Mouse (Mus musculus) kidney, adult 2 months (tissue): ENCODE data around the gene Sptbn1. TPM values are rescaled to one million over a fixed set of nuclear protein-coding genes. Genes with fewer than 3 reads are reported as not detected.

Source experiments
- DNase-seq: peaks from one replicate; pipeline ENCODE4 v3.0.0; 2021
- H3K27ac ChIP-seq: fragments of 200-500 bp; 2 replicates; pipeline ENCODE4 v1.5.1; 2012; ENCODE audit warnings: low read depth, low read length, control low read depth, inconsistent platforms; ENCODE audit not compliant: insufficient read depth
- H3K27me3 ChIP-seq: fragments of 200-500 bp; replicated peaks from 2 replicates; pipeline ENCODE4 v1.6.1; 2012; ENCODE audit warnings: mild to moderate bottlenecking, moderate library complexity, low read length, inconsistent platforms; ENCODE audit not compliant: control insufficient read depth, insufficient read depth
- H3K36me3 ChIP-seq: fragments of 200-500 bp; 2 replicates; pipeline ENCODE4 v1.6.1; 2012; ENCODE audit warnings: mild to moderate bottlenecking, moderate library complexity, low read length, inconsistent platforms; ENCODE audit not compliant: control insufficient read depth, insufficient read depth
- H3K4me1 ChIP-seq: fragments of 200-500 bp; 2 replicates; pipeline ENCODE4 v1.6.1; 2011; ENCODE audit warnings: low read length; ENCODE audit not compliant: control insufficient read depth, insufficient read depth
- H3K4me3 ChIP-seq: fragments of 200-500 bp; 2 replicates; pipeline ENCODE4 v1.5.1; 2011; ENCODE audit warnings: mild to moderate bottlenecking, low read depth, low read length, control low read depth; ENCODE audit not compliant: insufficient read depth
- CTCF ChIP-seq: fragments of 200-500 bp; conservative IDR thresholded peaks from 2 replicates; pipeline ENCODE4 v1.5.1; 2011; ENCODE audit warnings: low read depth, mild to moderate bottlenecking, control low read depth, low read length, moderate library complexity, mixed read lengths; ENCODE audit not compliant: insufficient read depth, insufficient read length
- POLR2A ChIP-seq: fragments of 200-500 bp; IDR thresholded peaks from one replicate; pipeline ENCODE4 v1.6.1; 2011; ENCODE audit warnings: low read depth, low read length, control low read depth
- WGBS: fragments of 180-500 bp; shearing (Covaris S2); methylation state at CpG from one replicate; pipeline ENCODE4 v1.1.7; 2018; 5-methylcytosine and 5-hydroxymethylcytosine counted together
- polyA plus RNA-seq: library from polyadenylated mRNA; depleted of rRNA; stranded (reverse); fragments of >200 nt; gene quantifications from 2 replicates; pipeline ENCODE4 v1.2.3, GENCODE M21; 2012

The Sptbn1 gene
- polyA plus RNA-seq, 1 experiment, result 140 TPM

- Histone ChIP-seq H3K27ac (peak overlapping the region; percentile 98), H3K4me1 (peaks cover 36% of the 10 kb centered on the region), H3K36me3 (no peaks in the 10 kb centered on the region), H3K27me3 (no peaks in the 10 kb centered on the region), H3K4me3 (no peak overlapping the region)
- peak; percentile 92 for DNase-seq
- WGBS, result 22% methylated on average over 4 of the region's 4 CpGs
- TF ChIP-seq CTCF (no peak), POLR2A (no peak)
These were observed 37.6 kb downstream of the Sptbn1 start for GRCm38 (mm10) chr11:30230330-30230771.

DNA sequence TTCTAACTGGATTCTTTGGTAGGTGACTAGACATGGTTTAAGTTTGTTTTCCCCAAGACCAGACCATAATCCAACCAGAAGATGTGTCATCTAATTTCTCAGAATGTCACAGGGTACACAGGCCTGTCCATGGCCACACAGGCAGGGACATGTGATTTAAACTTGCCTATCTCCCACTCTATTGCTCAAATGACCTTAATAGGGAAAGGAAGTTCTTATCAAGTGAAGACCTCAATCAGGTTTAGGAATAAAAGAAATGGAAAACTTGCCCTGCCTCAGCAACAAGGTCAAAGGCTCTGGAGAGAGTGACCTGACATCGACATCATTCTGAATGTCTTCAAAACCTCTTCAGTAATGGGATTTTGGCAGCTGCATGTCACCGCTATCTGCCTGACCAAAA, 41.2 kb downstream of the Sptbn1 start:
- DNase-seq, result no peak
- 71% methylated on average over 2 of the region's 2 CpGs for WGBS
- Histone ChIP-seq H3K4me1 (peaks cover 47% of the 10 kb centered on the region), H3K36me3 (no peaks in the 10 kb centered on the region), H3K4me3 (no peak overlapping the region), H3K27ac (peak overlapping the region; percentile 16; the same call in 1 of the 2 replicates), H3K27me3 (no peaks in the 10 kb centered on the region)
- TF ChIP-seq CTCF (no peak), POLR2A (no peak)

GRCm38 (mm10) chr11:30224599-30224998, 43.4 kb downstream of the Sptbn1 start:
- H3K4me1 ChIP-seq, result peaks cover 43% of the 10 kb centered on the region
- H3K36me3 ChIP-seq, result no peaks in the 10 kb centered on the region
- no peak for DNase-seq
- H3K4me3 ChIP-seq, result no peak overlapping the region
- TF ChIP-seq POLR2A (no peak), CTCF (no peak)
- H3K27ac ChIP-seq, result no peak overlapping the region
- no peaks in the 10 kb centered on the region for H3K27me3 ChIP-seq

DNA sequence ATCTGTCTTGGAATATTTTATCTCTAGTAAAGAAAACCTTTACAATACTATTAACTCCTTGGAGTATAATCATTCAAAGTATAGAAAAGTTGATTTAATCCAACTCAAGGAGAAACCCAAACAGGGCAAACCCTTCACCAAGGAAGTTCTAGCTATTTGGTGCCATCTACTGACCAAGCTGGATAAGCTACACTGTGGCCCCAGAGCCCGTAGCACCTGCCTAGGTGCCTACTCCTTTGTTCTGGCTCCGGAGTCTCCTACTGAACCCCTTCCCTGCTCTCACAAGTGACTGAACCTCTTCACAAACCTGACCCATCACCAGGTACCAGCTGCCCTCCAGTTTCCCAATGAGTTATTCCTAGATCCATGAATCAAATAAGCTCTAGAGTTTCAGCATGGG, 45.3 kb downstream of the Sptbn1 start:
- no peaks in the 10 kb centered on the region for H3K27me3 ChIP-seq
- H3K4me1 ChIP-seq, result peaks cover 40% of the 10 kb centered on the region
- TF ChIP-seq CTCF (peak; percentile 72), POLR2A (no peak)
- H3K4me3 ChIP-seq, result no peak overlapping the region
- whole genome bisulfite sequencing, result 39% methylated on average over 2 of the region's 2 CpGs
- peak; percentile 49 for DNase-seq
- no peak overlapping the region for H3K27ac ChIP-seq
- peaks cover 2% of the 10 kb centered on the region; the same call in 1 of the 2 replicates for H3K36me3 ChIP-seq

DNA sequence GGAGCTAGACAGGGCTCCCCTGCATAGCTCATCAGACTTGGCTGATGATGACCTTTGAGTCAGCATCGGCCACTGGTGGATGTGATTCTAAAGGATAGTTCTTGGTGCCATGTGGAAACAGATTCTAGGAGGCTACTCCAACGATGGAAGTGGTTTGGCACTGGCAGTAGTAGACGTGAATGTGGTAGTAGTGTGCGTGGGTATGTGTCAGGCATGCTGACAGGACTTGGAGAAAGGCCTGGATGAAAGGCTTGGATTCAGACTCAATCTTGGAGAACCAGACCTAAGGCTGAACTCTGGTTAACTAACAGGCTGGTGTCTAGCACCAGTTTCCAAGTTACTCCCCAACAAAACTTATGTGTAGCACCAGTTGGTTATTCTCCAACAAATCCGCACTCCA, 46.9 kb downstream of the Sptbn1 start:
- peak overlapping the region; percentile 51; the same call in 1 of the 2 replicates for H3K27ac ChIP-seq
- peaks cover 2% of the 10 kb centered on the region for H3K36me3 ChIP-seq
- no peak for TF ChIP-seq POLR2A
- no peak for TF ChIP-seq CTCF
- no peak for DNase-seq
- H3K27me3 ChIP-seq, result no peaks in the 10 kb centered on the region
- H3K4me3 ChIP-seq, result no peak overlapping the region
- H3K4me1 ChIP-seq, result peaks cover 32% of the 10 kb centered on the region
- WGBS, result 47% methylated on average over 5 of the region's 5 CpGs

GRCm38 (mm10) chr11:30218386-30218785, 49.6 kb downstream of the Sptbn1 start:
- Histone ChIP-seq H3K4me1 (peaks cover 31% of the 10 kb centered on the region), H3K27ac (no peak overlapping the region), H3K4me3 (no peak overlapping the region), H3K27me3 (no peaks in the 10 kb centered on the region), H3K36me3 (peaks cover 11% of the 10 kb centered on the region)
- TF ChIP-seq CTCF (no peak), POLR2A (no peak)
- no peak for DNase-seq
- 97% methylated on average over 1 of the region's 1 CpGs for WGBS

GRCm38 (mm10) chr11:30217496-30217895, 50.5 kb downstream of the Sptbn1 start:
- TF ChIP-seq CTCF (no peak), POLR2A (no peak)
- H3K27ac ChIP-seq, result no peak overlapping the region
- no peaks in the 10 kb centered on the region for H3K27me3 ChIP-seq
- WGBS, result 89% methylated on average over 1 of the region's 1 CpGs
- no peak for DNase-seq
- peaks cover 33% of the 10 kb centered on the region for H3K4me1 ChIP-seq
- H3K36me3 ChIP-seq, result peaks cover 11% of the 10 kb centered on the region
- no peak overlapping the region for H3K4me3 ChIP-seq
